Mouse (Mus musculus): ENCODE data around the gene Med27. TPM values are rescaled to one million over a fixed set of nuclear protein-coding genes. Genes with fewer than 3 reads are reported as not detected.

Gene Med27
- polyA plus RNA-seq, 1 experiment: 7.1 TPM

DNA sequence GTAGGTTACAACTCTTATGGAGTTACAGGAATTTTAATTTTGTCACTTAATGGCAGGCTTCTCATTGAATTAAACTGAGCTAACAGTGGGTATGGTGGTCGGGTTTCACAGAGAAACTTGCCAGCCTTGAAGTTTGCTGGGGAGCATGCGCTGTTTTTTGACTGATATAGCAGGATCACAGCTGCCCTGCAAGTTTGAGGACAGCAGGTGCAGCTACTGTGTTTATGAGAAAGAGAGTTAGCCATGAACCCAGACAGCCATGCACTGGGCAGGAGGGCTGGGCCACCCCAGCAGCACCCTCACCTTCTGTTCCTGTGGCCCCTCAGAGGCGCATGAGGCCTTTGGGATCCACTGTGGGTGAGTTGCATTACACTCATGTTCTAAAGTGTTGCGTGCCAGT, 36.0 kb downstream of the Med27 start:
- 80% methylated on average over 4 of the region's 4 CpGs for WGBS
- Histone ChIP-seq H3K4me3 (replicated peaks; ENCODE audit: control insufficient read depth, low read depth, low read length) (no peak overlapping the region), H3K4me1 (ENCODE audit: control insufficient read depth, insufficient read depth, low read length) (no peaks in the 10 kb centered on the region; the same call in 1 of the 2 replicates), H3K27ac (ENCODE audit: control insufficient read depth, insufficient read depth, low read depth, low read length, poor library complexity) (no peak overlapping the region)
- TF ChIP-seq CTCF (IDR thresholded peaks at IDR 0.05; ENCODE audit: control insufficient read depth, insufficient read depth, low read length): no peak
- TF ChIP-seq POLR2A (IDR thresholded peaks at IDR 0.05; ENCODE audit: borderline replicate concordance, control insufficient read depth, low read depth, low read length): no peak

DNA sequence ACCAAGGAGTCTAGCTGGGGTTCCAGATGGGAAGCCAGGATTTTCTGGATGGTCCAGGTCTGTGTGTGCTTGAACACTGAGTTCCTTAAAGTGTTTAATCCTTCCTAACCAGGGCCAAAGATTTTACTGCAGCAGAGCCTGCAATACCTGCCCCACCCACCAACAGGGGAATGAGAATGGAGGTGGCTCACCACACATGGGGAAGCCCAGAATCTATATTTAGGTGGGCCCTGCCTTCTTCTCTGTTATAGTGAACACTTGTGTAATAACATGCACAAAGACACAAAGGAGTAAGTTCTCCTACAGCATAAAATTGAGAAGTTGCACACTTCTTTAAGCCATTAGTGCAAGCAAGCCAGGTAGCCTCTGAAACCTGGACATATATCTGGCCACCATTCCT, 36.5 kb downstream of the Med27 start:
- TF ChIP-seq CTCF (IDR thresholded peaks at IDR 0.05; ENCODE audit: control insufficient read depth, insufficient read depth, low read length) (no peak), POLR2A (IDR thresholded peaks at IDR 0.05; ENCODE audit: borderline replicate concordance, control insufficient read depth, low read depth, low read length) (no peak)
- Histone ChIP-seq H3K27ac (ENCODE audit: control insufficient read depth, insufficient read depth, low read depth, low read length, poor library complexity) (no peak overlapping the region), H3K4me3 (replicated peaks; ENCODE audit: control insufficient read depth, low read depth, low read length) (no peak overlapping the region), H3K4me1 (ENCODE audit: control insufficient read depth, insufficient read depth, low read length) (no peaks in the 10 kb centered on the region; the same call in 1 of the 2 replicates)

DNA sequence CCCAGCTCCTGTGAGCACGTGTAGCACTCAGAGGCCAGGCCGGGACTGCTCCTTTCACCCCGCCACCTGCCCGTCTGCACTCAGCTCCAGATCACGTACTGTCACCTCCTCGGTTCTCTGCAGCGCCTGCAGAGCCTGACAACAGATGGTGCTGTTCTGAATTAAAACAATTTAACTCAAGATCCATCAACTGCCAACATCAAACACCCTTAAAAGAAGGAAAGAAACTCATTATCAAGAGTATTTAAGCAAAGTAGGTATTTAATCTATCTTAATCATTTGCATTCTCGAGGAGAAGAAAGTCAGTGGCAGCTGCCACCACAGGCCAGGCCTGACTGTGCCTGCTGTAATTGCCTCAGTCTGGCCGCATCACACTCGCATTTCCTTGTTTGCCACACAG, 38.8 kb downstream of the Med27 start:
- 82% methylated on average over 10 of the region's 10 CpGs for WGBS
- Histone ChIP-seq H3K4me1 (ENCODE audit: control insufficient read depth, insufficient read depth, low read length) (no peaks in the 10 kb centered on the region; the same call in 1 of the 2 replicates), H3K4me3 (replicated peaks; ENCODE audit: control insufficient read depth, low read depth, low read length) (no peak overlapping the region), H3K27ac (ENCODE audit: control insufficient read depth, insufficient read depth, low read depth, low read length, poor library complexity) (no peak overlapping the region)
- TF ChIP-seq POLR2A (IDR thresholded peaks at IDR 0.05; ENCODE audit: borderline replicate concordance, control insufficient read depth, low read depth, low read length) (no peak), CTCF (IDR thresholded peaks at IDR 0.05; ENCODE audit: control insufficient read depth, insufficient read depth, low read length) (no peak)

DNA sequence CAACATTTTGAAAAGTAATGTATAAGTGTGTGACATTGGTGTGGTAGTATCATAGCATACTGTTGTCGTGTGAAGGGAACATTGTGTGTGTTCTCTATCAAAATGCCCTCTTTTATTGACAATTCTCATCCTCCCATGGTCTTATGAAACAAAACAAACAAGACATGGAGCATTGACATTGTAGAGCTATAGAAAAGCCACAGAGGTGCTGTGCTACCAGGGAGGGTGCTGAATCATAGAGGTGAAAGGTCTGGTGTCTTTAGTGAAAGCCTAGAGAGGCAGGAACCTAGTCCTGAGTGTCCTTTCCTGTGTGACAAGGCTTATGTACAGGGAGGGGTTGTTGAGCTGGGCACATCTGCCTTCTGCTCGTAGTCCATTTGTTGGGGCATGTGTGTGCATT, 40.6 kb downstream of the Med27 start:
- no peak for TF ChIP-seq POLR2A (IDR thresholded peaks at IDR 0.05; ENCODE audit: borderline replicate concordance, control insufficient read depth, low read depth, low read length)
- 79% methylated on average over 2 of the region's 2 CpGs for WGBS
- no peaks in the 10 kb centered on the region; the same call in 1 of the 2 replicates for H3K4me1 ChIP-seq (ENCODE audit: control insufficient read depth, insufficient read depth, low read length)
- no peak overlapping the region for H3K27ac ChIP-seq (ENCODE audit: control insufficient read depth, insufficient read depth, low read depth, low read length, poor library complexity)
- no peak overlapping the region for H3K4me3 ChIP-seq (replicated peaks; ENCODE audit: control insufficient read depth, low read depth, low read length)

DNA sequence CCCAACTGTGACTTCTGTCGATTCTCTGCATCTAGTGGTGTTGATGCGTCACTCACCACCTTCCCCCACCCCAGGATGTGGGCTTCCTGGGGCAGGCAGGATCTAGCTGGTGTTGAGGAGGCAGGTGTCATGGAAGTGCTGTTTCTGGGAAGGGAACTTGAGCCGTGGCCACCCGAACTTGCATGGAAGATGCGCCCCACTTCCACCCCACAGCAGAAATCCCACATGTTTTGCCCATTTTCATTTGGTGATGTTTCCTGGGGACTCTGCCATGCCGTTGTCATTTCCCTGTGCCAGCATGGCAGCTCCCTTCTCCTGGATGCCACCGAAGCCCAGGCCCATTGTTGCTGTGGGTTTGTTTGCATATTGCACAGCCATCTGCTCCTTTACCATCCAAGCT, 42.3 kb downstream of the Med27 start:
- Histone ChIP-seq H3K27ac (ENCODE audit: control insufficient read depth, insufficient read depth, low read depth, low read length, poor library complexity) (no peak overlapping the region), H3K4me1 (ENCODE audit: control insufficient read depth, insufficient read depth, low read length) (no peaks in the 10 kb centered on the region), H3K4me3 (replicated peaks; ENCODE audit: control insufficient read depth, low read depth, low read length) (no peak overlapping the region)
- 74% methylated on average over 7 of the region's 7 CpGs for WGBS
- no peak for TF ChIP-seq POLR2A (IDR thresholded peaks at IDR 0.05; ENCODE audit: borderline replicate concordance, control insufficient read depth, low read depth, low read length)
- TF ChIP-seq CTCF (IDR thresholded peaks at IDR 0.05; ENCODE audit: control insufficient read depth, insufficient read depth, low read length): no peak

DNA sequence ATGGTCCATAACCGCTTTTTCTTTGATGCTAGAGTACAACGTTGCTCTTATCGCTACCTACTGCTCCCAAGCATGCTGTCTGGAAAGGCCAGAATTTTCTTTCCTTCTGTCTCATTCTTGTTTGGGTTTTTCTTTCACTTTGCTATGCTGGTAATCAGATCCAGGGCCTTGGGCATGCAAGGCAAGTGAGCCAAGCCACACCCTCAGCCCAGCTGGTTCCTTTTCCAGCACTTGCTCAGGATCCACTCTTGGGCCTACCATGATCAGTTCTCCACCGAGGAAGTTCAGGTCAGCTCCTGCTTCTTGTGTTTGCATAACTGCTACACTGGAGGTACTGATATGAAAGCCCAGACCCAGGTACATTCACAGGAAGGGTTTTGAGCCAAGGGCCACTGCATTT, 44.5 kb downstream of the Med27 start:
- TF ChIP-seq POLR2A (IDR thresholded peaks at IDR 0.05; ENCODE audit: borderline replicate concordance, control insufficient read depth, low read depth, low read length) (no peak), CTCF (IDR thresholded peaks at IDR 0.05; ENCODE audit: control insufficient read depth, insufficient read depth, low read length) (no peak)
- H3K27ac ChIP-seq (ENCODE audit: control insufficient read depth, insufficient read depth, low read depth, low read length, poor library complexity): no peak overlapping the region
- WGBS: 64% methylated on average over 4 of the region's 4 CpGs
- no peak overlapping the region for H3K4me3 ChIP-seq (replicated peaks; ENCODE audit: control insufficient read depth, low read depth, low read length)
- no peaks in the 10 kb centered on the region for H3K4me1 ChIP-seq (ENCODE audit: control insufficient read depth, insufficient read depth, low read length)

DNA sequence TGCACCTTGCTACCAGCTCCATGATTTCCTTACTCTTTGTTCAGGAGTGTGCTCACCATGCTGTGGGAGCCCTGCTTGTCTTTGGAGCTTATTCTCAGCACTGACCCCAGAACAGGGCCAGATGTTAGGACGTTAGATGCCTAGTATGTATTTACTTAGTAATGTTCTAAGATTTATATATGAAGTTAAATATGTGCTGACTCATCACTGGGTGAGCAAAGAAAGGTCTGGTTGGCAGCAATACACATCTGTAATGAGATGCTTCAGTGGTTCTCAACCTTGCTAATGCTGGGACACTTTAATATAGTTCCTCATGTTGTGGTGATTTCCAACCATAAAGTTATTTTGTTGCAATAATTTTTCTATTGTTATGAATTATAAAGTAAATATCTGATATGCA, 45.4 kb downstream of the Med27 start:
- TF ChIP-seq CTCF (IDR thresholded peaks at IDR 0.05; ENCODE audit: control insufficient read depth, insufficient read depth, low read length): no peak
- no peak for TF ChIP-seq POLR2A (IDR thresholded peaks at IDR 0.05; ENCODE audit: borderline replicate concordance, control insufficient read depth, low read depth, low read length)
- WGBS: 59% methylated on average over 1 of the region's 1 CpGs
- H3K4me3 ChIP-seq (replicated peaks; ENCODE audit: control insufficient read depth, low read depth, low read length): no peak overlapping the region
- no peaks in the 10 kb centered on the region for H3K4me1 ChIP-seq (ENCODE audit: control insufficient read depth, insufficient read depth, low read length)
- H3K27ac ChIP-seq (ENCODE audit: control insufficient read depth, insufficient read depth, low read depth, low read length, poor library complexity): no peak overlapping the region

DNA sequence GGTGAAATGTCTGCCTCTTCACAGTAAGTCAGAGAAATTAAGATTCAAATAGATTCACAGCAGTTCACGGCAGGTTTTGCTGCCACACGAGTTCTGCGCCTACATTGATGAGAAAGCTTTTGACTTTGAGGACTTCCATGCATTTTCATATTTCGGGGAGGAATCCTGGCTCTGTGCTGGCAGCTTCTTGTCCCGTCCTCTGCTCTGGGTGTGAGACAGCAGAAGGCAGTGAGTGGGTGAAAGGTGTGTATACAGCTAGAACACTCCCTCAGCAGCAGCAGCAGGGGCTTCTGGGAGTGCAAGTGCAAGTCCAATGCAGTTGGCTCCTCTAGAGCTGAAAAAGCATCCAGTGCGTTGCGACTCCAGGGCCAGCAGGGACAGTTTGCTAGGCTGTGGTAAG, 53.6 kb downstream of the Med27 start:
- Histone ChIP-seq H3K4me3 (replicated peaks; ENCODE audit: control insufficient read depth, low read depth, low read length) (no peak overlapping the region), H3K4me1 (ENCODE audit: control insufficient read depth, insufficient read depth, low read length) (no peaks in the 10 kb centered on the region; the same call in 1 of the 2 replicates), H3K27ac (ENCODE audit: control insufficient read depth, insufficient read depth, low read depth, low read length, poor library complexity) (no peak overlapping the region)
- 80% methylated on average over 7 of the region's 7 CpGs for WGBS
- TF ChIP-seq POLR2A (IDR thresholded peaks at IDR 0.05; ENCODE audit: borderline replicate concordance, control insufficient read depth, low read depth, low read length) (no peak), CTCF (IDR thresholded peaks at IDR 0.05; ENCODE audit: control insufficient read depth, insufficient read depth, low read length) (no peak)

DNA sequence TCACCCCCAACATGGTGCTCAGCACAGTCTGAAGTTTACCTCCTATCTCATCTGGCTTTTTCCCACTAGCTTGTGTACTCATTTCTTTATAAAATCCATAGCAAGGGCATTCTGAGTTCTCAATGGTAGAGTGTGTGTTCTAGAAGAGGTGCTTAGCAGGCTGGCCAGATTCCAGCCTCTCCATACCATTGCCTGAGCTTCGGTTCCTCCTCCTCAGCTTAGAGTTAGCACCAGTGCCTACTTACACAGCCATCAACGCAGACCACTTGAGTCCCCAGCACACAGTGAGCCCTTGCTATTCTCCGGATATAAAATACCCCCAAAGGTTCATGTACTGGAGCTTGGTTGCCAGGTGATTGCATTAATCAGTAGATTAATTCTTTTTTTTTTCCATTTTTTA, 54.2 kb downstream of the Med27 start:
- Histone ChIP-seq H3K4me1 (ENCODE audit: control insufficient read depth, insufficient read depth, low read length) (no peaks in the 10 kb centered on the region; the same call in 1 of the 2 replicates), H3K27ac (ENCODE audit: control insufficient read depth, insufficient read depth, low read depth, low read length, poor library complexity) (no peak overlapping the region), H3K4me3 (replicated peaks; ENCODE audit: control insufficient read depth, low read depth, low read length) (no peak overlapping the region)
- TF ChIP-seq POLR2A (IDR thresholded peaks at IDR 0.05; ENCODE audit: borderline replicate concordance, control insufficient read depth, low read depth, low read length) (no peak), CTCF (IDR thresholded peaks at IDR 0.05; ENCODE audit: control insufficient read depth, insufficient read depth, low read length) (no peak)
- 91% methylated on average over 3 of the region's 3 CpGs for WGBS
